Mouse (Mus musculus): ENCODE results near the gene Insr.

GRCm38 (mm10) chr8:3179930-3180329 is 99.5 kb downstream of the Insr start:
- TF ChIP-seq CTCF (IDR thresholded peaks at IDR 0.05; ENCODE audit: low read depth, low read length) (no peak), POLR2A (IDR thresholded peaks at IDR 0.05; ENCODE audit: borderline replicate concordance, low read depth, low read length) (no peak)
